Mouse (Mus musculus): ENCODE measurements around the gene Tcf25.

DNA sequence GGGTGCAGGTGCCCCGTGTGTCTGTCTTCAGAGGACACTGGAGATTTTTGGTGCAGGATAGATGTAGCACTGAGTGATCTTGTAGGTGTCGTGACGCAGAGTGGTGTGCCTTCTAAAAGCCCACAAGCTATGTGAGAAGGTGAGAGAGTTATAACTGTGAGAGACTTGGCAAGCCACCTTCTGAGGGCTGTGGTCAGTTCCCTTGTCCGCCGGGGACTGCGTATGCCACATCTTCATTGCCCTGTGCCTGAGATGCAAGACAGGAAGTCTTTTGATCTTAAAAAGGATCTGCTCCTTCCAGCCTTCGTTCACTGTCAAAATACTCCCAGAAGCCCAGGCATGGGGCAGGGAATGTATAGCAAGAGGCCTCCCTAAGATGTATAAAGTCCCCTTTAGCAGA lies 30.6 kb upstream of the Tcf25 start:
- TF ChIP-seq CTCF (IDR thresholded peaks at IDR 0.05; ENCODE audit: low read depth): no peak
- TF ChIP-seq EP300 (optimal IDR thresholded peaks at IDR 0.05): no peak

Measured in stomach, postnatal 0 days (tissue).